Mouse (Mus musculus) cerebellum, adult 8-10 months (tissue): ENCODE measurements at regions not wholly inside any gene's neighbourhood (a gene's known extent, or its start where the extent isn't known, plus 50 kb on each side); places are given as distances from the start of the nearest gene placed in this dataset.
"Not testable (repeated sequence)": the region's sequence is repeated elsewhere in the genome, so short reads cannot be mapped to it uniquely, and the experiment has no call there.

Source experiments
- DNase-seq: peaks from one replicate; pipeline ENCODE4 v3.0.0; 2022

GRCm38 (mm10) chr13:97482439-97482946, 241.6 kb downstream of the Enc1 start:
- DNase-seq, result no peak

DNA sequence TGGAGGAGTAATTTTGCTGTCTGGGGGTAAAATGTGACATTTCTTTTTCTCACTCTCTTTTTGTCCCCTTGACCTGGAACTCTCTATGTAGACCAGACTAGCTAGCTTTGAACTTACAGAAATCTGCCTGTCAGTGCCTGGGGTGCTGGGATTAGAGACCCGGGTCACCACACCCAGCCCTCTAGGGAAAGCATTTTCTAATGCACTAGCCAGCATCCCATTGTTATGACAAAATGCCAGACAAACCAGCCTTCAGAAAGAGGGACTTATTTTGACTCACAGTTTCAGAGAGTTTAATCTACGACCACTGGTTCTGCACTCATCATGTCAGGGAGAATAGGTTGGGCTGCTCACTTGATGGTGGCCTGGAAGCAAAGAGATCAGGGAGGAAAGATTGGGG, 240.4 kb downstream of the Enc1 start:
- DNase-seq, result no peak

- DNase-seq, result no peak
Observed at GRCm38 (mm10) chr13:97479066-97479586, 238.2 kb downstream of the Enc1 start.

DNA sequence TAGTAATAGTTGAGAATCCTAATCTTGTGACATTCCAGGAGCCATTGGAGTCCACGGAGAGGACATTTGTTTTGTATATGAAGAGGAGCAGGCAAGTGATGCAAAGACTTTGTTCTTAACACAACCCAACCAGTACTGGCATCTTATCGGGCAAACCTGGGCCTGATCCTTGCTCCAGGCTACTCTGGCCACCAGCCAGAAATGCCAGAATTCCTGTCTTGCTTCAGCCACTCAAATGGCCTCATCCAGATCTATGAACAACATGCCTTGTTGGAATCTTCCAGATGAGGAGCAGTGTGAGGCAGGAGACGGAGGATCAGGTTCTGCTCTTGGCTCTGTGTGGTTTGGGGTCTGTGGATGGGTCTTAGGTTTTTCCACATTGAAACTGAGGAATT, 233.1 kb downstream of the Enc1 start:
- DNase-seq, result no peak

DNA sequence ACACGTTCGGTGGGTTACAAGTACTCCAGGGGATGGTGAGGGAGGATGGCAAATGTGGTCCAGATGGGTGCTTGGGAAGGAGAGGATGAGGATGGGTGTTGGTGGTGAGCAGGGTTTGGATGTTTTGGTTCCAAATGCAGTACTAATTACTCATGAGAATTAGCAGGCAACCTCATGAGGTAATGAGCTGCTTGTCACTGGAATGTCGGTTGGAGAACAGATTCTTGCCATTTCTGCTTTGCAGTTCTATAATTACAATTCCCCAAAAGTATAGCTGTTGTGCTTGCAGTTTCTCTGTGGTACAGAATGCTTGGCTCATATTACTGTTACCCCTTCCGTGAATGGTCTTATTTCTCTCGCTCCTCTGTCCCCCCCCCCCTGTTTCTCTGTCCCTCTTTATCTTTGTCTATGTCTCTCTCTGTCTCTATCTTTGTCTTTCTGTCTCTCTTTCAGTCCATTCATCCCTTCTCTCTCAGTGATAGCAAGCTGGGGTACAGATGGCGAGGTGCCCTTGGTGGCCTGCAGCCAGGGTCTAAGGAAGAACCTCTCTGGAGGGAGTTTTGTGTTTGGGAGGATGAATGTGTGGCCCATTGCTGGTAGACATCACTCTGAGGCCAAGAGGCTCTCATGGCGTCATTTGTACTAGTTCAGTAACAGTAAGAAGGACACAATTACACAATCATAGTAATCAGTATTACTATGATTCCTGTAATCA, 232.5 kb downstream of the Enc1 start:
- DNase-seq, result no peak

- no peak for DNase-seq
Observed at GRCm38 (mm10) chr13:97469999-97470398, 229.1 kb downstream of the Enc1 start.

DNA sequence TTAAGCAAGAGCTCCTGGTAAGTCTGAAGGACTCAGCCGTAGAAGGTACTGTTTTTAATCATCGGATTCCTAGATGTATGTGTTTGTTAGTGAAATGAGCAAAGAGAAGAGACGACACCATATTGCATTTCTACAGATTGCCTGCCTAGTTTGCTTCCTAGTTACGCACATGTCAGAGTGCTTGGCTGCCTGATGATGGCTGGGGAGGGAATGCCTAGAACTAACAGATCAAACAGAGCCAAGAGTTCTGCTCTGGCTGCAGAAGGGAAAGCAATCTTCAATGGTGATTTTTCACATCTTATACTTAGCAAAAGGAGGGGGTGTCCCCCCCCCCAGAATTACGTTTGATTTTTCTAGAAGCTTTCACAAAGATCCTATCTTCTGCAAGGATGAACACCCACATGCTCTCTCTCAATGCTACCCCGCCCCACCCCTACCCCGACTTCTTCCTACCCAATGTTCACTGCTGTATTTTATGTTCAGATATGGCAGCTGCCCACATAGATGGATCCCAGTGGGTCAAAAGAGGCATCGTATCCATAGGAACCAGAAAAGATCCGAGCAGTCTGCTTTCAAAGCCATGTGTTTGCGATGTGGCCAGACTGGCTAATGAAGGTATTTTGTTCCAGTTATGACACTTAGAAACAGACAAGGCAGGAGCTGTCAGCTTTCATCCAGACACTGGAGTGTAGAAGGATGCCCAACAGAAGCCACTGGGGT, 228.1 kb downstream of the Enc1 start:
- no peak for DNase-seq

DNA sequence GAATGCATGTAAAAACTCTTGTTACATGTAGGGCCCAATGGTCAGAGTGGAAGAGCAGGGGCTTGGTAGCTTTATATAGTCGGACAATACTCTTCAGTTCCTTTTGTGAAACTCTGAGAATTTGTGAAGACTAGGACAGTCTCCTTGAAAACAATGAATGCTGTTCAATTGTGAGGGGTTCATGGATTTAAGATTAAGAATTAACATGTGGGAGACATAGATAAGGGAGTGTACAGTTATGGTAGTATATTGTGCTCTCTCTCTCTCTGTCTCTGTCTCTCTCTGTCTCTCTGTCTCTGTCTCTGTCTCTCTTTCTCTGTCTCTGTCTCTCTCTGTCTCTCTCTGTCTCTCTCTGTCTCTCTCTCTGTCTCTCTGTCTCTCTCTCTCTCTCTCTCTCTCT, 225.7 kb downstream of the Enc1 start:
- not testable (repeated sequence) for DNase-seq

- DNase-seq, result no peak
Observed at GRCm38 (mm10) chr13:97463798-97464197, 222.9 kb downstream of the Enc1 start.

- DNase-seq, result no peak
Observed at GRCm38 (mm10) chr13:97462884-97463235, 222.0 kb downstream of the Enc1 start.

GRCm38 (mm10) chr13:97462110-97462883, 221.4 kb downstream of the Enc1 start:
- no peak for DNase-seq

DNA sequence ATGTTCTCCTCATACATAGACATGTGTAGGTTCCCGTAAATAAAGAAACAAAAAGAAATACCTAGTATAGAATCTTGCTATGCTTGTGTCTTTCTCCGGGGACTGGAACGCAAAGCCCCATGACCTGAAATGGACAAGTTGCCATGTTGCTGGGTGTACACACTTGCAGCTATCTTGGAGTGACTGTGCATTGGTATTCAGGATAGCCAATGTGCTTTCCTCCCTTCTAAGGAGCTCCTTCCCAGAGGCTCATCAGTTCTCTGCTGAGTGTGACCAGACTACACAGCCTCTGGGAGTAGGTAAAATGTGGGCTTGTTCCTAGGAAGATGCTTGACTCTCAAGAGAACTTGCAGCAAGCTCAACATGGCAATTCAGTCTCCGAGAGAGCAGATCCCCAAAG, 220.3 kb downstream of the Enc1 start:
- DNase-seq, result no peak

- no peak for DNase-seq
Observed at GRCm38 (mm10) chr13:97459106-97459505, 218.2 kb downstream of the Enc1 start.

GRCm38 (mm10) chr13:97455961-97456360, 215.1 kb downstream of the Enc1 start:
- no peak for DNase-seq

GRCm38 (mm10) chr13:97454715-97455114, 213.8 kb downstream of the Enc1 start:
- no peak for DNase-seq

- DNase-seq, result no peak
Observed at GRCm38 (mm10) chr13:97453469-97453868, 212.6 kb downstream of the Enc1 start.

DNA sequence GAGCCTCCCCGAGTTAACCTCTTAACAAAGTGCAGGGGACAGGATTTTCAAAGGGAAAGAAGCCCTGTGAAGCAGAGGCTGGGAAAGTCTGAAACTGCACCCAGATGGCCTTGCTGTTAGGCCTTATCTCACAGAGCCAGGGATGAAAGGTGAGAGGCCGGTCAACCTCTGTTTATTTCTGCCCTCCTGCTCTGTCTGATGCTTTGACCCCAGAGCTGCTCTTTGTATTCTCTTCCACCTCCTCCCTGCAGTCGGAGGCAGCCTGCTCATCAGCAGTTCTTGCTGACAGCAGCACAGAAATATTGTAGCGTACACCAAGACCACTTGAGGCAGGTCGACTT, 212.2 kb downstream of the Enc1 start:
- no peak for DNase-seq

DNA sequence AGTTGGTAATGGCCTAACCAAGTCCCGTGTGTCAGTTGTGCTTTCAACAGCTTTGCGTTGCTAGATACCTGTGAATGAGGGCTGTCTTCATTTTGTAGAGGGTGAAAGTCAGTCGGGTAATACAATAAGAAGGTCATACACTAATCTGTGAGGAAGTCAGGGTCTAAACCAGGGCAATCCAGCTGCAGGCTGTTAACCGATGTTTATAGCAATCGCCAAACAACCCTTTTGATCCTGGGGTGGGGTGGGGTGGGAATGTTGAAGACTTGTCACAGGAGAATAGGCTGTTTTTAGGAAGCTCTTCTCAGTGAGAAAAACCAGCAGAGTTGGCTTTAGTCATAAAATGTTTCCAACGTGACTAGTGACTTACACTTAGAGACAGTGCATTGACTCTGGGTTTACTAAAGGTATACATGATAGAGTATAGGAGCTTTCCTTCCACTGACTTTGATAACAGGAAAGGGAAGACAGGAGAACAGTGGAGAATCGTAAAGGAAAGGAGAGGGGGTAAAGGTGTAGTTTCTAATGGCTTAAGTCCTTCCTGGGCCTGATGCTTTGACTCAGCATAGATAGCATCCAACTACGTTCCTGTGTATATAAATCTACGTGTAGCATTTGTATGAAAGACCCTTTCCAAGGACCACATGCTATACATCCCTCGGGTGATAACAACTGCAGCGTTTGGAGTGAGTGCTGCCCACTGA, 211.6 kb downstream of the Enc1 start:
- DNase-seq, result no peak

DNA sequence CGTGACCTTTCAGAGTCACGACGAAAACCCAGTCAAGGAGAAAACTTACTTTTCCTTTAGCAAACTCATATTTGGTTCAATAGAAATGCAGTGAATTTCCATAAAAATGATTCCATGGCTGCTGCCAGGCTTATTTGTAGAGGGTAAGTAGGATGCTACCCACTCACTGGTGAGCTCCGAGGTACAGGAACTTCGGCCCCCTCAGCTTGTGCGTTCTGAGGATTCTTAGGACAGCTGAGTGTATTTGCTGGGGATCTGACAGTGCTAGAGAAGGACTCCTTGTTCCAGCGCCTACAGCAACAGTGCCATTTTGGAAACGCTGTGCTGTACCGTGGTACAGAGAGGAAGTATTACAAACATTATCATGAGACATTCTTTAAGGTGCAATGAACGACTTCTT, 210.4 kb downstream of the Enc1 start:
- DNase-seq, result no peak

GRCm38 (mm10) chr13:97448123-97448522, 207.2 kb downstream of the Enc1 start:
- no peak for DNase-seq

GRCm38 (mm10) chr13:97443731-97444428, 203.0 kb downstream of the Enc1 start:
- DNase-seq, result no peak

DNA sequence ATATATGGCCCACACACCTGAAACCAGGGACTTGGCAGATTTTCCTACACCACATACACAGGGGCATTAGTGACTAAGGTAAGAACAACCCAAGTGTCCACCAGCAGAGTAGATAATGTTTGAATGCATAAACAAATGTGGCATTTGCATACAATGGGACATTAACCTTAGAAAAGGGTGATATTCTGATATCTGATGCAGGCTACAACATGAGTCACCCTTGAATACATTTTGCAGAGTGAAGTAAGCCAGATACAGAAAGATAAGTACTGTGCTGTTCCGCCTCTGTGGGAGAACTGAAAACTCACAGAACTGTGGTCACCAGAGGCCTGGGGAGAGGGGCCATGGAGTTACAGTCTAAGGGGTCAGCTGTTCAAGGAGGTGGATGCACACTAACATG, 201.9 kb downstream of the Enc1 start:
- no peak for DNase-seq
